Mouse (Mus musculus) heart, postnatal 0 days (tissue): ENCODE data around the gene Ccdc125.

Experiments used
- CTCF ChIP-seq: IDR thresholded peaks from 2 replicates; pipeline ENCODE4 v1.5.1; 2016; ENCODE audit warnings: antibody characterized with exemption, control low read depth, low read depth
- EP300 ChIP-seq: IDR thresholded peaks from 2 replicates; pipeline ENCODE4 v1.6.1; 2016; ENCODE audit warnings: antibody characterized with exemption, low read depth

- TF ChIP-seq CTCF (peak; percentile 28; the same call in 1 of the 2 replicates), EP300 (no peak)
Measured at GRCm38 (mm10) chr13:100684355-100684754, 14.8 kb downstream of the Ccdc125 start.
